Mouse (Mus musculus) B cell, adult 2 months (primary cell): ENCODE results near the gene Homer3.

Experiments
- DNase-seq, 2 experiments: peaks; one replicate each; pipeline ENCODE4 v3.0.0; 2022

The Homer3 gene

DNA sequence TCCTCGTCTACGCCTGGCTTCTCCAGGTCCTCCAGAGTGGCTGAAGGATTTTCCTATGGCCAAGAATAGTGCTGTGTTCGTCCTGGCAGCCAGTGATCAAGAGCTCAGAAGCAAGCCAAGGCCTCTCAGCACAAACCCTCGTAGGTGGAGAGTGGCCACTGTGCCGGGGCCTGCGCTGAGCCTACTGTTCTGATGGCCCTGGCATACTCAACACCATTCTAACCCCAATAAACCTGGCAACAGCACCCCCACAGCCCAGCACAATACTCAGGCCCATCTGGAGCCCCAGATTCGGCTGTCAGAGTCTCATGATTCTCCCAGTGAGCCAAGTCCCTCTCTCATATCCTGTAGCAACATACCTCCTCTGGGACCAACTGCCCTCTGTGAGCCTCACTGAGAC lies 58.0 kb downstream of the Homer3 start:
- no peak for DNase-seq

DNA sequence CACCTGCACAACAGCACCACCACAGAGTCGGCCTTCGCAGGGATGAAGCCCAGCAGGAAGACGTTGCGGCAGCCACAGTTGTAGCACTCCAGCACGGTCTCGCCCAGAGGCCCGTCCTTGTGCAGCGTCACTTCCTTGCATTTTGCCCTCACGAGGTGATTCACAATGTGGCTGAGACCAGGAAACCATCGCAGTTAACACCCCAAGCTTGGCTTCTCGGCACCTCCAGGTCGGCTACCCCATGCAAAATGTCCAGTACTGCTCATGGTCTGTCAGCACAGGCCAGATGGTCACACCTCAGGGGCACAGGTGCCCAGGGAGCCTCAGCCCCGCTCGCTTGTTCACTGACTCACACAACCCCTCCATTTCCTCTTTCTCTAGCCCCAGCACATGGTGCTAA lies 59.4 kb downstream of the Homer3 start:
- no peak for DNase-seq

DNA sequence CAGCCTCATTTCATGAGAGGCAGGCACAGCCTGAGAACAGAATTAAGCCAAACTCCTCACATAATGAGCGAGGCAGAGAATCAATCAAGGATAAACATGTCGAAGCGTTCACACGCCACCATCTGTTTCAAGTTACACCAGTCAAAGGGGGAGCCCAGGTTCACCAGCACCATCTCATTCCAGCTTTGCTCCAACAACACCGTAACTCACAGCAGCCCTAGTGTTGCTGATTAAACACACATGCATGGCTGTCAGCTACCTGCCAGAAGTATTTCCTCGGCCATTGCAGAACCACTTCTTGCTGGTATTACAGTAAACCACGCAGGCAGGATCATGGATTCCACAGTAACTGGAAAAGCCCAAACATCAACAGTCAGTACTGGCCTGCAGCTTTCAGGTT lies 60.4 kb downstream of the Homer3 start:
- no peak for DNase-seq

DNA sequence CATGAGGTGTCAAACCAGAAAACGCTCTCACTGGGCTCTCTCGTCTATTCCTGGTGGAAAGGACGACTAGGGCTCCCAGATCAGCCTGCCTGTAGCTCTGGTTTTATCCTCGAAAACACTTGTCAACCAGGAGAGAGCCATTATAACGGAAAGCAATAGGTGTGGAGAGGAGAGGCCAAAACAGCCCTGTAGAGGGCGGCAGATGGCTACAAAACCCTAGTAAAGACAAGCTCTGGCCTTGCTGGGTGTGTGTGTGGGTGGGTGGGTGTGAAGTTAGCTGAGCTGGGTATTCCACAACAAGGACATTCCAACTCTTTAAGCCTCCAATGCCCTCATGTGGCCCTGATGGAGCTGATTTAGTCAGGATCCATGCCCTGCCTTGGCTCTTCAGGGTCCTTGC lies 61.1 kb downstream of the Homer3 start:
- DNase-seq: peak; percentile 39 to 46
